In the genomic region with DNA sequence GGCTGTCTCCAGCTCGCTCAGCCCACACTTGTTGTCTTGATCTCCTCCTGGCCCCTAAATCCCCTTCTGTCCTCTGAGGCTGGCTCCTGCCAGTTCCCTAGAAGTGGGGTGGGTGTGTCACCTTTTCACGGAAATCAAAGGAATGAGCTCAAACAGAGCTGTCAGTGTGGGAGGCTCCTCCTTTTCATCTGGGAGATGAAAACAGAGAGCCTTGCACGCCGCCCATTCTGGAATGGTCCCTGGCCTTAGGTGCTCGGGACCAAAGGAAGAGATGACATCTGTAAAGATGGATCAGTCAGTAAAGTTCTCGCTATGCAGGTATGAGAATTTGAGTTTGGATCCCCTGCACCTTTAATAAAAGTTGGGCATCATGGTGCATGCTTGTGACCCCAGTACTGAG, we compare ENCODE assay signal across 35 mouse cellular contexts. TPM values are rescaled to one million over a fixed set of nuclear protein-coding genes. Genes with fewer than 3 reads are reported as not detected.
"Had no signal": no experiment of that assay in that cellular context is flagged by ENCODE, and none has a peak within 500 bp of the region (broad histone marks: within the 10 kb centered on the region; RNA-seq: fewer than 3 reads in every experiment).

A gene (minus strand): TSS at position 101 of the 400 bp plus-strand sequence.

- DNase-seq: cerebellum, adult 8-10 months; cerebellum, adult 9-10 months; cerebellum, adult 9-11 months; cerebellum, postnatal 10 days; cerebellum, postnatal 14 days; cerebellum, postnatal 25 days; cerebellum, postnatal 36 days; embryo, embryonic 11 days; forebrain, postnatal 0 days; gastrocnemius, adult 2 months; gastrocnemius, postnatal 10 days; gastrocnemius, postnatal 14 days; gastrocnemius, postnatal 25 days; gastrocnemius, postnatal 36 days; heart, adult 18-20 months; heart, adult 2 months had no signal

RNA-seq across cellular contexts. Expression of the gene that starts here (rescaled TPM):
- total RNA-seq: common myeloid progenitor, adult 5-6 weeks; forebrain, postnatal 0 days; gastrocnemius, postnatal 10 days; gastrocnemius, postnatal 14 days; gastrocnemius, postnatal 36 days; gastrocnemius, postnatal 4 days; granulocyte monocyte progenitor cell, adult 5-6 weeks; heart, adult 2 months; heart, adult 8-10 months had no signal
- polyA plus RNA-seq: cortical plate, adult 2 months; embryonic facial prominence, embryonic 10.5 days; embryonic facial prominence, embryonic 11.5 days; embryonic facial prominence, embryonic 12.5 days; embryonic facial prominence, embryonic 13.5 days; embryonic facial prominence, embryonic 14.5 days; embryonic facial prominence, embryonic 15.5 days; erythroblast, embryonic 14.5 days; forebrain, embryonic 10.5 days; forebrain, embryonic 11.5 days; forebrain, embryonic 12.5 days; forebrain, embryonic 13.5 days; forebrain, embryonic 14.5 days; forebrain, embryonic 15.5 days; forebrain, embryonic 16.5 days; forebrain, postnatal 0 days had no signal
